Mouse (Mus musculus) adrenal gland, postnatal 10 days (tissue): ENCODE results near the gene Tbc1d10b. TPM values are rescaled to one million over a fixed set of nuclear protein-coding genes. Genes with fewer than 3 reads are reported as not detected.

Experiments used
- DNase-seq: peaks from one replicate; pipeline ENCODE4 v3.0.0; 2021; ENCODE audit warnings: mixed read lengths
- total RNA-seq, 2 experiments: library from RNA; stranded (reverse); gene quantifications; 2 replicates each; pipeline ENCODE4 v1.2.3; 2021

The Tbc1d10b gene
- total RNA-seq, 2 experiments from 2014 or later = 39.0 to 40.5 TPM

DNA sequence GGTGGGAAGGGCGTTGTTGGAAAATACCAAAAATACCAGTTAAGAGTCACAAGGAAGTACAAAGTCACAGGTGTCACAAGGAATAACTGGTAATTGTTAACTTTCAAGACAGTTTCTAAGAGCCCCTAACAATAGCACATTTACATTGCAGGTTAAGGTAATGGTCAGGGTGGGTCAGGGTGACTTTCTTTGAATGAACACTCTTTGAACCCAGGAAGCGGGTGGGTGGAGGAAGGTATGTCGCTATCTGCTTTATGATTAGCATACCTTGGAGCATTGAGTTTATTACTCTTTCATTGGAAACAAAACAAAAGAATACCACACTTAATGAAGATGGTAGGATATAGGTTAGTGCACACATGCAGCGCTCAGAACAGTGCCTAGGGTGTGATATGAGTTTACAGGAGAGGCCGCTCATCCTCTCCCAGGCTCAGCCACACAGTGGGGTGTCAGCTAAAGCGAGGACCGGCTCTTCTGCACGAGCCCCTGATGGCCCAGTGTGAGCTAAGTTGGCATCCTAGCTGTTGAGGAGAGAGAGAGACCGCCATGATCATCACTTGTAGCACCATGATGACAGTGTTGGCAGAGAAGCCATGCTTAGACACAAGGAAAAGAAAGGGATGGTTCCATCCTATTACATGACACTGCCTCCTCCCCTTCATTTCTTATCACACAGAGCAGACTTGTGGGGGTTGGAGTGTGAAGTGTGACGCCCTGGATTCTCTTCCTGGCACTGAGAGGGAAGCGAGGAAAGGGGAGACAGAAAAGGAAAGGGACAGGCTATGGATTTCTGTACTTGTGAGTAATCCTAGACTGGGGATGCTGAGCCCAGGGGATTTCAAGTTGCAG lies 17.1 kb upstream of the Tbc1d10b start:
- no peak for DNase-seq

DNA sequence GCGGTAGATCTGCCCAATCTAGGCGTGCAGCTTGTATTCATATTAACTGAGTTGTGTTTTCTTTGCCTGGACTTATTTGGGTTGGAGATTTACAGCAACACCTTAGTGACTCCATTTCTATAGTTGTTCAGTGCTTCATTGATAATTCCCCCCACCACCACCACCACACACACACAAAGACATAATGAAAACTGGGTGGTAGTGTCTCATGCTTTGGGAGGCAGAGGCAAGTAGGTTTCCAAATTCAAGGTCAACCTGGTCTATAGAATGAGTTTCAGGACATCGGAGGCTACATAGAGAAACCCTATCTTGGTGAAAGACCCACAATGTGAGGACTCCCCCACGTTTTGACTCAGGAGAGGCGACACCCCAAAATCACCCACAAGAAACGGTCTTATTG lies 16.3 kb upstream of the Tbc1d10b start:
- no peak for DNase-seq

DNA sequence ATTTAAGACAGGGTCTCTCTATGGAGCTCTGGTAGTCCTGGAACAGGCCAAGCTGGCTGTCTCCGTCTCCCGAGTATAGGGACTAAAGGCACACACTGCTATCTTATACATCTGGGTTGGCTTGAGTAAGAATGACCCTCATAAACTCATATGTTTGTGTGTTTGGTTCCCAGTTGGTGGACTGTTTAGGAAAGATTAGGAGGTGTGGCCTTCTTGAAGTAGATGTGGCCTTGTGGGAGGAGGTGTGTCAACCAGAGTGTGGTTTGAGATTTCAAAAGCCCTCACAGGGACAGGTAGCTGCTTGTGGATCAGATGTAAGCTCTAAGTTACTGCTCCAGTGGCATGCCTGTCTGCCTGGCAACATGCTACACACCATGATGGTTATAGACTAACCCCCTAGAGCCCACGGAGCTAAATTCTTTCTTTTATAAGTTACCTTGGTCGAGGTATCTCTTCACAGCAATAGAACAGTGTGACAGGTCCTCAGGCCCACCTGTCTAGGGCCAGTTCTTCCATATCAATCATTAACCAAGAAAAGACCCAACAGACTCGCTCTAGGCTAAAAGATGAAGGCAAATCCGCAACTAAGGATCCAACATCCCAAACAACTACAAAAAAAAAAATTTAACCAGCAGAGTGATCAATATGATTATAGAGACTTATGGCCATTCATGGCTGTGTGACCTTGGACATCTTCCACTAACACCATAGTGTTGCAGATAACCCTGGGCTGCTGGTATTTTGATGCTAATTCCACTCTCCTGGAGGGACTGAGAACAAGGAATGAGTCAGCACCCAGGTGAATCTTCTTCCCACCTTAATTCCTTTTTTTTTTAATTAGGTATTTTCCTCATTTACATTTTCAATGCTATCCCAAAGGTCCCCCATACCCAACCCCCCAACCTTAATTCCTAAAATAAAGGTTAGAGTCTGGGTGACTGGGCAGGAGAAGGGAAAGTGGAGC lies 15.5 kb upstream of the Tbc1d10b start:
- DNase-seq = no peak

DNA sequence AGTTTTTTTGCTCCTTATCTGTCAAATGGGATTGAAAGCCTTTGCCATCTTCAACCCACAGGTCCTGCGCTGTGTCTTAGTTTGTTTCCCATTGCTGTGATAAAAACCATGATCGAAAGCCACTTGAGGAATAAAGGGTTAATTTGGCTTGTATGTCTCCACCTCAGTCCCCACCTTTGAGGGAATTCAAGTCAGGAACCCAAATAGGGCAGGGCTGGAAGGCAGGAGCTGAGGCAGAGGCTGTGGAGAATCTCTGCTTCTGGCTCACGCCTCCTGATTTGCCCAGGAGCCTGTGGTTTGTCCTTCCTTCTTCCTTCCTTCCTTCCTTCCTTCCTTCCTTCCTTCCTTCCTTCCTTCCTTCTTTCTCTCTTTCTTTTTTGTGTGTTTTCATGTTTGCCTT lies 14.8 kb upstream of the Tbc1d10b start:
- no peak for DNase-seq

DNA sequence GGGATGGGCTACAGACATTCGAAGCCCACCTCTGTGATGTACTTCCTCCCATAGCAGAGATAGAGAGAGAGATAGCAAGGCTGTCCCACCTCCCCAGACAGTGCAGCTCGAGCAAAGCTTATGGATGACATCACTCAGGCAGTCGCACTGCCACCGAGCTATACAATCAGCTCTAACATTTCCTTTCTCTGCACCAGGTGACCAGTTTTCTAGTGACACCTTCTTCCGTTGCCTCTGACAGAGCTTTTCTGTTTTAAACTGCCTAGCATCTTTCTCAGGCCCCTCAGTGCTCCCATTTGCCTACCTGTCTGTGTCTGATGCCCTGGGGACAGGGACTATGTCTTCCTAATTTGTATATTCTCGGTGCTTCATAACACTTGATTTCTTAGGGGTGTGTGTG lies 12.2 kb upstream of the Tbc1d10b start:
- no peak for DNase-seq

DNA sequence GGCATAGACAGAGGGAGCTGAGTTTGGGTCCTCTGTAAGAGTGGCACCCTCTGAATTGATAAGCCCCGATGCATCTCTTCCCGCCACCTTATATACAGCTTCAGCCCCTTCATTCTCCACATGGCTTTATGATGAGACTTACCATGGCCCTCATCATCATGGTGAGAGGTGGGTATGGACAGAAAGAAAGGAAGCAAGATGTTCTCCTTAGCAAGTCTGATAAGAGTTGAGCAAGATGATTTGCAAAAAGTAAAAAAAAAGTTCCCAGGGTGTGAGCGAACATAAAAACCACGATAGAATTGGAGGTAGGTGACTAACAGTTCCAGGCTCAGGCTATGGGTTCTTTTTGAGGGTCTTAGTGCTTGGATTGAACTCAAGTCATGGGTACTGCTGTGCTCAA lies 10.4 kb upstream of the Tbc1d10b start:
- DNase-seq = no peak

DNA sequence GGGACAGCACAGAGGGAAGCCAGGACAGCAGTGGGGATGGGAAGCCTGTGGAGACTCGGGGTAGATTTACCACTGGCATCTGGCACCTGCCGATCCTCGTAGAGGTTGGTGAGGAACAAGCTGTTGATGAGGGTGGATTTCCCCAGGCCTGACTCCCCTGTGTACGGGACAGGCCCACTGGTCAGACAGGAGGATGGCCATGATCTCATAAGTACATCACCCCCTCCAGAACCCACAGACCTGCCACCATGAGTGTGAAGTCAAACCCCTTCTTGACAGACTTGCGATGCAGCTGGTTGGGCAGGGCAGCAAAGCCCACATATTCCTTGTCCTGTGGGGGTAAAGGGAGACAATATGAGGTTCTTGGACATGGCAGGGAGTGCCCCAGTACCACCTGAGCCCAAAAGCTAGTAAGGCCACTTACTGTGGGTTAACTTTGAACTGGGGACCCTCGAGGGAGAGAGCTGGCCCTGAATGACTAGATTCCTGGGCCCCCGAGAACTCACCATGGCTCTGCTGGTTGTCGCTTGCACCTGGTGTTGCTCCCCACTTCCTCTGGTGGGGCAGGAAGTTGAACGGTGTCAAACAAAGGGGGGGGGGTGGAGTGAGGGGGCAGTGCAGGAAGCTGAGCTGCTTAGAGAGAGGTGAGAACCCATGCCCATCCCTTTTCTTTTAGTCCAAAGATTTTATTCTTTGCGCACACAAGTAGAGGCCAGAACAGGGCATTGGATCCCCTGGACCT lies 9.8 kb upstream of the Tbc1d10b start:
- DNase-seq = no peak

DNA sequence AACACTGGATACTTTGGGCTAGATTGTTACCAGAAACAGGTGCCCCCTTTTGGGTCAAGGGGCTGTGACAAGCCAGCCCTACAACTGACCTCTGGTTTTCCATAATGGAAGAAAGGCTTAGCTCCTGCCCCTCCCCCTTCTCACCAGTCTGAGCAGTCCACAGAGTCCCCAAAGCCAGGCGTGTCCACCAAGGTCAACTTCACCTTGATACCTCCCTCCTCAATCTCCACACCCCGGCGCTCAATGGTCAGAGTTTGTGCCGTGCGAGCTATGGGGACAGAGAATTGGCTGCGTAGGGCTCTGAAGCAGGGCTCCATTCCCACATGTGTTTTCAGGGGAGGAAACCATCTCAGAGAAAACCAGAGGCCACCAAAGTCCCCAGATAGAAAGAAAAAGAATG lies 9.2 kb upstream of the Tbc1d10b start:
- no peak for DNase-seq

DNA sequence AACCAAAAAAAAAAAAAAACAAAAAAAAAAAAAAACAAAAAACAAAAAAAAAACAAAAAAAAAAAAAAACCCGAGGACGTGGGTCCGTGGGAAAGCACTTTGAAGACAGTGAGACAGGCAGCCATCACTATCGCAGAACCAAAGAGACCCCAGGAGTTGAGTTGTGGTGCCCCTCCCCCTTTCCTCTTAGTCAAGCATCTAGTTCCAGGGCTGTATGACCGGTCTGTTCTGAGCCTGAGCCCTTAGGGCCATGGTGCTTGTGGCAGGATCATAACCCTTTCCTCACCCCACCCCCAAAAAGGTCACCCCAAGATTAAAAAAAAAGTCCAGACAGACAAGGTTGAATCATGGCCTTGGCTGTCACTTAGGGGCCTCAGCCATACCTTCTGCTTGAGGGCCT lies 8.0 kb upstream of the Tbc1d10b start:
- DNase-seq = no peak

DNA sequence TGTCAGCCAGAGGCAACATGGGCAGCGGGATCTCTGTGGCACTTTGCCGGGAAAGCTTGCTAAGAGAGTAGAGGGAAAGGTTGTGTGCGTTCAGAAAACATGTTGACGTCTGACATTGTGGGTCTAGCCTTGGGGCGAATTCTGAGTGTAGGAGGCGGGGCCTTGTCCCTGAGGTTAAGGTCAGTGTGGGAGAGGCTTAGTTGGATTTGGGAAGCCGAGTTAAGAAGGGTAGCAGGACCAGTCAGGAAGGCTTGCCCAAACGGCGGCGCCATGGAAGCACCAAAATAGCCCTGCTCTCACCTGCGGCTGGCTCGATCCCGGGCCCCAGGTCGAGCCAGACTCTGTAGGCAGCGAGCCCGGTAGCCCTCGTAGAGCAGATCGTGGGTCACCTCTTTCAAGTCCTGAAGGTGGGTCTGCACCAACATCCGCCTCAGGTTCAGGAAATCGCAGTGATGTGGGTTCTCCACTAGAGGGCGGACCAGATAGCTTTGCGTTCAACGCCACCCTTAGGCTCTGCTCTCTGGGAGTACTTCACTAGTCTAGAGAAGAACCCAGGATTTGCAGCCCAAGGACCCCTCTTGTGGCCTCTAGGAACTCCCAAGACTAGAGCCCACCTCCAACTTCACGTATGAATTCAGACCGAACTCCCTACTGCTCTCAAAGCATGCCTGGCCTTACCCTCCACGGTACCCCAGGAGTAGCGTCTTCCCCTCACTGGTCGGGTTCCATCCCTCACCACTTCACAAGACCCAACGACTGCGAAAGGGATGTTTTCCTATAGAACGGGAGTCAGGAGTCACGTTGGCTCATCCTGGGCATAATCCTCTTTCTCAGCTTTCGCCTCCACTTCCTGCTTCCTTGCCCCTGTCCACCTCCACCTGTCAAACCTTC lies 7.0 kb upstream of the Tbc1d10b start:
- DNase-seq = peak; percentile 71

DNA sequence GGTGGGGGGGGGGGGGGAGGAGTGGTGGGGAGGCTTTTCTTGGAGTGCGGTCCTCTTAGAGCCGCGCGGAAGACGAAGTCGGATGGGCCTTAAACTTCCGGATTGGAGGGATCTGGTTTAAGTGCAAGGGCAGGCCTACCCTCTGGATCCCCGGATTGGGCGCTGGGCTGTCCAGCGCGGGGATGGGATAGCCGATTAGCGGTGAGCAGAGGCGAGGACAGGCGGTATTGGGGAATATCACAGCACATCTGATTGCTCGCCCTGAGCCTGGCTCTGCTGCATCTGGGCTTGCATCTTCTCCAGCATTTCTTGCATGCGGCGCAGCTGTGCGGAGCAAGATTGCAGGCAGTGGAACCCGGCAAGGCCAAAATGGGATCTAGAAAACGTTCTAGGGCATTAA lies 6.3 kb upstream of the Tbc1d10b start:
- DNase-seq = no peak

DNA sequence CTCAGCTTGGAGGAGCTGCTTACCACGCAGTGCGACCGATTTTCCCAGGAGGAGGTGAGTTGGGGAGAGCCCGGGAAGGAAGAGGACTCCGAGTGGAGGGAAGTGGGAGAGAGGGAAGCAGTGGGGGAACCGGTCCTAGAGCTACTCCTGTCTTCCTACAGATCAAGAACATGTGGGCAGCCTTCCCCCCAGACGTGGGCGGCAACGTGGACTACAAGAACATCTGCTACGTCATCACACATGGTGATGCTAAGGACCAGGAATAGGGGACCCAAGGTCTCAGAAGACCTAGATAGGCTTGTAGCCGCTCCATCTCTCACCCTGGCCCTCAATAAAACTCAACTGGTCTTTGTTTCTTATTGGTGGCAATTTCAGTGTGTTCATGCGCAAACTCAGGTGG lies 5.7 kb upstream of the Tbc1d10b start:
- DNase-seq = no peak

DNA sequence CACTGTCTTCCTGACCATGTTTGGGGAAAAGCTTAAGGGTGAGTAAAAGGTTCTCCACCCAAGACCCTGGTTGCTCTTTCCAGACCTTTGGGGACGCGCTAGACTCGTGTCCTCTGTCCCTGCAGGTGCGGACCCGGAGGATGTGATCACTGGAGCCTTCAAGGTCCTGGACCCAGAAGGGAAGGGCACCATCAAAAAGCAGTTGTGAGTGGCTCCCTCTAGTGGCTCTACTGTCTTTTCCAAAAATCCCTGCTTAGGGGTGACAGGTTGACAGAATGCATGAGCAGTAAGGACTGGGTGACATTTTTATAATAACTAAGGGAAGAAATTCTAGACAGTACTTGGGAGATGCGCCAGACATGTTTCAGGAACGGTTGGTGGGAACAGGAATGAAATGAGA lies 5.2 kb upstream of the Tbc1d10b start:
- DNase-seq = peak; percentile 61

DNA sequence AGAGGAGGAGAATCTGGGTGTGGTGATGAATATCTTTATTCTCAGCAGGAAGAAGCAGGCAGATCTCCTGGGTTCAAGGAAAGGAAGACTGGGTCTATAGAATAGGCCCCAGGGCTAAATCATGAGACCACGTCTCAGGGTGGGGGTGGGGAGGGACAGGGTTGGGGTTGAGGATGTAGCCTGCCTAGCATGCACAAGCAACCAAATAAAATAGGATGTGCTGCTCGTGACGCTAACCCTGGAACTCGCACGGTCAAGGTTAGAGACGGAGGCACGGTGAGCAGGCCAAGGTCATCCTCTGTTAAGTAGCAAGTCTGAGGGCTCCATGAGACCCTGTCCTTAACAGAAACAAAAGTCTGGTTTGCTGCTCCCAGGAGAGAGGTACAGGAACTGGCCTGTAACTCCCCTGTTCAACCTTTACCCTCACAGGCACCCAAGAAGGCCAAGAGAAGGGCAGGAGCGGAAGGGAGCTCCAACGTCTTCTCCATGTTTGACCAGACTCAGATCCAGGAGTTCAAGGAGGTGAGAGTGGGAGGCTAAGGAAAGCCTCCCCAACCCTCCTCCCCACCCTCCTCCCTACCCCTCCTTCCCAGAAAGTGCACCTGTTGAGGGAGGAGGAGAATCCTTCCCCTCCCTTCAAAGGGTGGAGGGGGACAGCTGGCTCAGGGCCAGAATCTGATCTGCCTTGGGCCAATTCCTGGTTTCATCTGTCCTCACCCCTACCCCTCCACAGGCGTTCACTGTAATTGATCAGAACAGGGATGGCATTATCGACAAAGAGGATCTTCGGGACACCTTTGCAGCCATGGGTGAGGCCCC lies 4.4 kb upstream of the Tbc1d10b start:
- no peak for DNase-seq

DNA sequence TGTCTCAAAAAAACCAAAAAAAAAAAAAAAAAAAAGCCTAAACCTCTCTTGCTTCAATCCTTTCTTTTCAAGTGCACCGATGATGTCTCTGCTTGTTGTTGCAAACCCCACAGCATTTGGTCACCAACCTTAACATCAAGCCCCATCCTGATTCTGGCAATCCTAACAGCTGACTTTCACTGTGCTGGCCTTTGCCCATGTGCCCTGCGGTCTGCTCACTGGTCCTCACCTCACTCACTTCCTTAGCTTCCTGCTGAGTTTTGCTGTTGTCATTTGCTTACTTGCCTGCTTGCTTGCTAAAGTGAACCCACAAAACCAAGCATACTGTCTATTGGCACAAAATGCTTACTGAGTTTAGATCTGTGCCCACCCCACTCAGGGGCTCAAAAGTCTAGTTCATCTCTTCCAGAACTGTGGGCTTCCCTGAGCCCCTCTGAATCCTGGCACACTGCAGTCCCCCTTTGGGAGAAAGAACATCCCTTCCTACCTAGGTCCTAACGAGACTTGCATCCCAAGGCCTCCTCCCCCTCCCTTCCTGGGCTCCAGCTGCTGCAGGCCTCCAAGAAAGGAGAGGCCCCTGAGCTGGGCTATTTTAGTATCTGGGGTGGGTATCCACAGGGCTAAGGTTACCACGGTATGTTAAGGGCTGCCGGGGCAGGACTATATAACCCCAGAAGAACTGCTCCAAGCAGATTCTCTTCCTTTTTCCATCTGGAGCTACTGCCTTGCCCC lies 2.9 kb upstream of the Tbc1d10b start:
- no peak for DNase-seq

DNA sequence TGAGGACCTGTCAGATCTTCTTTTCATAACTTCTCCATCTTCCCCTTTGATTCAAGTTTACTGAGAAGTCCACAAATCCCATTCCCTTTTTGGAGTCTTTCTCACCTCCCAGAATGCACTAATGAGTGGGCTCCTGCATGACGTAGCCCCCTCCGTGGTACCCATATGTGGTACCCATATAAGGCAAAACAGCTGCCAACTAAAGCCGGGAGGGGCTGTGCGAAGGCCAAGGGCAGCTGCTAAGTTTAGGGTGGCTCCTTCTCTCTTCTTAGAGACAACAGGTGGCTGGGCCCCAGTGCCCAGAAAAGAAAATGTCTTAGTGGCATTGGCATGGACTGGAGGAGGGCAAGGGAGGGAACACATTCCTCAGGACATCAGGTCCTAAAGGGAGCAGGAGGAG lies 2.0 kb upstream of the Tbc1d10b start:
- no peak for DNase-seq

DNA sequence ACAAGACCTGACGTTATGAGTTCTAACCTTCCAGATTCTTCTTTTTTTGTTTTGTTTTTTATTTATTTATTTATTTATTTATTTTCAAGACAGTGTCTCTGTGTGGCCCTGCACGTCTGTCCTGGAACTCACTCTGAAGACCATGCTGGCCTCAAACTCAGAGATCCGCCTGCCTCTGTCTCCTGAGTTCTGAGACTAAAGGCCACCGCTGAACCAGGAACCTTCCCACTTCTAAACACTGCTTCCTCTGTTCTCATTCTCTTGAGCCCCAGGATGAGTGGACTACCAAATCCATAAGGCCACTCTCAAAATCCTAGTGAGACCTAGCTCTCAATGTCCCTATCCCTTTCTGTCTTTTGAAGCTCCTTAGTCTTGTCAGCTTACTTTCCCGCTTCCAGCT lies 1.6 kb upstream of the Tbc1d10b start:
- DNase-seq = no peak

DNA sequence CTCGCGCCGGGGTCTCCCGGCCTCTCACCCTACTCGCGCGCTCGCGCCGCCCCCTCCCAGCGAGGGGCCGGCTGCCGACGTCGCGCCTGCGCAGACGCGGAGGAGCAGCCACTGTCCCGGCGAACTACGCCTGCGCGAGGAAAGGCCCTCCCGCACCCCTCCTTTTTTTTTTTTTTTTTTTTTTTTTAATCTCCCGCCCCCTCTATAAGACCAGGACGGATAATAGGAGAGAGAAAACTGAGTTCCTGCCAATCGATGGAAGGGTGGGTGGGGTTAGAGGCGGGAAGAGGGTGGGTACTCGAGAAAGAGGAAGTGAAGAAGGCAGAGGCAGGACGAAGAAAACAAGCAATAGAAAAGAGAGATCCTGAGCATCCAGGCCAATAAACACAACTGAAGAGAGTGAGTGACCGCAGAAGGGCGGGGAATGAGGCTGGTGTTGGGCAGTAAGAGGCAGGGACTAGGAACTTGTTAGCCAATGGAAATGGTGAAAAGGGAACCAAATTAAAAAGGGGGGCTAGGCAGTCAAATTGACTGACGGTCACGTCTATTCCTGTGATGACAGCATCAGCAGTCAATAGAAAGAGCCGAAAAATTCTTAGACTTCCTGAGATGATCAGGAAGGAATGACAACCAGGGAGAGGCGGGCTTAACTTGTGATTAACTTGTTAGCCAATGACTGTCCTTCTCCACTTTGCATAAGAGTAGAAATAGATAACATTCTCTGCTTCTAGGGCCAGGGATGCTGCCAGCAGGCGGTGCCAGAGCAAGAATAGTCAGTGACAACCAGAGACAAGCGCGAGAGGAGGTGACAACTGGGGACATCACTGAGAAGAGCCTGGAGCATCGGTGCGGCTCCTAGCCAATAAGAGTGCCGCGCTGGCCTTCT lies 528 bp upstream of the Tbc1d10b start, which contains the start of gene Mylpf:
Gene Mylpf (plus strand): TSS at position 338 of the 886 bp plus-strand sequence.
- DNase-seq = peak; percentile 95
